Mouse (Mus musculus): ENCODE results near the gene Ufsp1. TPM values are rescaled to one million over a fixed set of nuclear protein-coding genes. Genes with fewer than 3 reads are reported as not detected.

The Ufsp1 gene
- total and polyA plus RNA-seq, 2 experiments: 1.4 to 6.3 TPM

DNA sequence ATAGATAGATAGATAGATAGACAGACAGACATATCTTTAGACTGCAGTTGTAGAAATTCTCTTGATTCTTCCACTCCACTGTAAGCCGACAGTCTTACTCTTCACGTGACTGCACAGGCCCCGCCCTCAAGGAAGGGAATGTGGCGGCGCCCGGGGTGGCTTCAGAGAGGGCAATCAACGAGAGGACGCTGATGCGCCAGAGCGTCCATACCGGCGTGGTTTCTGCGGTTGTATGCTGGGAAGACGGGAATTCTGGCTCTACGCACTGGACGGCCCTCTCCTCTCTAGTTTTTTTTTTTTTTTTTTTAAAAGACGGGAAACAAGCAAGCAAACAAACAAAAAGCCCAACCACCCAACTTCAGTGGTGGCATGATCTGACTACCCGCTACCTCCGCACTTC, 43.8 kb downstream of the Ufsp1 start:
- peak; percentile 86 for DNase-seq (ENCODE audit: extremely low read depth, low read depth, low spot score)
- Histone ChIP-seq H3K27ac (replicated peaks; ENCODE audit: insufficient read depth, low read depth, low read length) (peak overlapping the region; percentile 81), H3K79me2 (ENCODE audit: control insufficient read depth, insufficient read depth, low read length) (no peaks in the 10 kb centered on the region), H3K4me3 (ENCODE audit: insufficient read depth, low read depth, low read length) (peak overlapping the region; percentile 58), H3K36me3 (ENCODE audit: control insufficient read depth, insufficient read depth, low read length) (no peaks in the 10 kb centered on the region), H3K27me3 (ENCODE audit: control insufficient read depth, insufficient read depth, low read length) (no peaks in the 10 kb centered on the region), H3K4me1 (ENCODE audit: control insufficient read depth, insufficient read depth, low read length) (peaks cover 8% of the 10 kb centered on the region), H3K9ac (ENCODE audit: low read depth, low read length) (peak overlapping the region; percentile 78)
- TF ChIP-seq POLR2A (IDR thresholded peaks at IDR 0.05; ENCODE audit: extremely low read depth, insufficient read depth, low read length) (0 out of 2 replicates have a peak, but pooled peaks have one; percentile 19), CTCF (IDR thresholded peaks at IDR 0.05; ENCODE audit: low read depth, low read length) (no peak)
- under 1% methylated on average over 19 of the region's 19 CpGs for WGBS

DNA sequence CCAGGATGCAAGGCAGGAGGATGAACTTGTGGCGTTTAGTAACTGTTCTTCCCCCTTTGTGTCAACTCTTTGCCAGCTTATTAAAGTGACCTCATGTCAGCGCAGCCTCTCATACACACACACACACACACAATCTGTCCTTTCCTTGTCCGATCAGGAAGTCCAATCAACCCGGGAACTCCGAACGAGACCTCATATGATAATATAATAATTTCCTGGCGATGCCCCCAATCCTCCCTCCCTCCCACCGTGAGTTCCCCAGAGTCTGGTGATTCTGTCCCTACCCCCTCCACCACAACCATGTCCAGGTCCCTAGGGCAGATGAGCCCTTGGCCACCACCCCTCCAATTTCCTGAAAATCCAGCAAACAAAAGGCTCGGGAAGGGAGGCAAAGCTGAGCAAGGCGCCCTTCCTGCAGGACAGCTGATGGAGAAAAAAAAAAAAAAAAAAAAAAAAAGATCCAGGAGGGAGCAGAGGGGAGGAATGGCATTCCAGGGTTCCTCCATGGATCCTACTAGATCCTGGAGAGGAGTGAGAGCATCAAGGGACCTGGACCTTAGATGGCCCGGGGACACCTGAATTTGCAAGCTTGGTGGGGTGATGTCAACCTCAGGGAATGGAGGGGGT, 44.3 kb downstream of the Ufsp1 start:
- 7% methylated on average over 11 of the region's 11 CpGs for WGBS
- DNase-seq (ENCODE audit: extremely low read depth, low read depth, low spot score): no peak
- H3K4me3 ChIP-seq (ENCODE audit: insufficient read depth, low read depth, low read length): peak overlapping the region; percentile 58
- peaks cover 8% of the 10 kb centered on the region for H3K4me1 ChIP-seq (ENCODE audit: control insufficient read depth, insufficient read depth, low read length)
- no peaks in the 10 kb centered on the region for H3K27me3 ChIP-seq (ENCODE audit: control insufficient read depth, insufficient read depth, low read length)
- no peaks in the 10 kb centered on the region for H3K36me3 ChIP-seq (ENCODE audit: control insufficient read depth, insufficient read depth, low read length)
- TF ChIP-seq CTCF (IDR thresholded peaks at IDR 0.05; ENCODE audit: low read depth, low read length): no peak
- TF ChIP-seq POLR2A (IDR thresholded peaks at IDR 0.05; ENCODE audit: extremely low read depth, insufficient read depth, low read length): no peak
- H3K9ac ChIP-seq (ENCODE audit: low read depth, low read length): peak overlapping the region; percentile 78
- no peaks in the 10 kb centered on the region for H3K79me2 ChIP-seq (ENCODE audit: control insufficient read depth, insufficient read depth, low read length)
- peak overlapping the region; percentile 81 for H3K27ac ChIP-seq (replicated peaks; ENCODE audit: insufficient read depth, low read depth, low read length)

- H3K4me1 ChIP-seq (ENCODE audit: control insufficient read depth, insufficient read depth, low read length): peaks cover 8% of the 10 kb centered on the region
- no peak for DNase-seq (ENCODE audit: extremely low read depth, low read depth, low spot score)
- peak overlapping the region; percentile 81 for H3K27ac ChIP-seq (replicated peaks; ENCODE audit: insufficient read depth, low read depth, low read length)
- TF ChIP-seq CTCF (IDR thresholded peaks at IDR 0.05; ENCODE audit: low read depth, low read length) (no peak), POLR2A (IDR thresholded peaks at IDR 0.05; ENCODE audit: extremely low read depth, insufficient read depth, low read length) (no peak)
- H3K79me2 ChIP-seq (ENCODE audit: control insufficient read depth, insufficient read depth, low read length): no peaks in the 10 kb centered on the region
- WGBS: 60% methylated on average over 22 of the region's 22 CpGs
- no peaks in the 10 kb centered on the region for H3K36me3 ChIP-seq (ENCODE audit: control insufficient read depth, insufficient read depth, low read length)
- H3K4me3 ChIP-seq (ENCODE audit: insufficient read depth, low read depth, low read length): peak overlapping the region; percentile 14; the same call in 1 of the 2 replicates
- H3K27me3 ChIP-seq (ENCODE audit: control insufficient read depth, insufficient read depth, low read length): no peaks in the 10 kb centered on the region
- peak overlapping the region; percentile 32; the same call in 1 of the 2 replicates for H3K9ac ChIP-seq (ENCODE audit: low read depth, low read length)
Observed at GRCm38 (mm10) chr5:137339290-137339979, 45.0 kb downstream of the Ufsp1 start.

DNA sequence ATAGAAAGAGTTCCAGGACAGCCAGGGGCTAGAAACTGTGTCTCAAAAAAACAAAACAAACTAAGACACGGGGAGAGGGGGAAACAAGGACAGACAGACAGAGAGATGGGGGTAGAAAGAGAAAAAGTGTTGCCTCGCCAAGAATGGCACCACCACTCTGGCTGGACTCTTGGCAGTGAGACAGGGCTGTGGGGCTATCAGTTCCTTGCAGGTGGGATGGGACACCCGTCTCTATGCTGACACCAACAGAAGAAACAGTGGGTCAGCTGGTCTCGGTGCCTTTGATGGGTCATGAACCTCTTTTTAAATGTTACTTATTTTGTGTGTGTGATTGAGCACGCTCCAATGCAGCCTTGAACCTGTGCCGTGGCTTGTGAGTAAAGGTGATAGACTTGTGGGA, 45.8 kb downstream of the Ufsp1 start:
- no peak for TF ChIP-seq POLR2A (IDR thresholded peaks at IDR 0.05; ENCODE audit: extremely low read depth, insufficient read depth, low read length)
- no peak for TF ChIP-seq CTCF (IDR thresholded peaks at IDR 0.05; ENCODE audit: low read depth, low read length)
- Histone ChIP-seq H3K4me3 (ENCODE audit: insufficient read depth, low read depth, low read length) (no peak overlapping the region), H3K27me3 (ENCODE audit: control insufficient read depth, insufficient read depth, low read length) (no peaks in the 10 kb centered on the region), H3K4me1 (ENCODE audit: control insufficient read depth, insufficient read depth, low read length) (peaks cover 10% of the 10 kb centered on the region), H3K36me3 (ENCODE audit: control insufficient read depth, insufficient read depth, low read length) (no peaks in the 10 kb centered on the region), H3K9ac (ENCODE audit: low read depth, low read length) (no peak overlapping the region), H3K79me2 (ENCODE audit: control insufficient read depth, insufficient read depth, low read length) (no peaks in the 10 kb centered on the region), H3K27ac (replicated peaks; ENCODE audit: insufficient read depth, low read depth, low read length) (peak overlapping the region; percentile 81; the same call in 1 of the 2 replicates)
- DNase-seq (ENCODE audit: extremely low read depth, low read depth, low spot score): no peak
- 82% methylated on average over 6 of the region's 6 CpGs for WGBS

DNA sequence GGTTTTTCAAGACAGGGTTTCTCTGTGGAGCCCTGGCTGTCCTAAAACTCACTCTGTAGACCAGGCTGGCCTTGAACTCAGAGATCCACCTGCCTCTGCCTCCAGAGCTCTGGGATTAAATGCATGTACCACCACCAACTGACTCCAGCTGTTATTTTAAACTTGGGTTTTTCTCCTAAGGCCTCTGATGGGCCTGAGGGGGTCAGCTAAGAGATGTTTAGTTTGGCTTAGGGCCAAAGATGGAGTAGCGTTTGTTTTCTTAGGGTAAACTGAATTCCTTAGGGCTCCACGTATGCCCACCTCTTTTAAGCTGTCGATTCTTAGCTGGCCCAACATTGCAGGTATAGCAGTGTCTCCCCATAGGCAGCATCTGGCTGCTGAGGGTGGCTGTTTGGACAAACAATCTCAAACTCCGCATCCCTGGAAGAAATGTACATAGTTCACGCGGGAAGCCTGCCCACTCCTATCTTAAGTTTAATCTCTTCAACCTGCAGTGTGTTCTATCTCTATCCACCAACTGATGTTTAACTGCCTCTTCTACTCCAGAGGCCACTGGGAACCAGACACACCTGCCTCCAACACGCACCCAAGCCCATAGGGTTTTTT, 48.1 kb downstream of the Ufsp1 start:
- no peak for DNase-seq (ENCODE audit: extremely low read depth, low read depth, low spot score)
- Histone ChIP-seq H3K79me2 (ENCODE audit: control insufficient read depth, insufficient read depth, low read length) (no peaks in the 10 kb centered on the region), H3K27me3 (ENCODE audit: control insufficient read depth, insufficient read depth, low read length) (no peaks in the 10 kb centered on the region), H3K9ac (ENCODE audit: low read depth, low read length) (no peak overlapping the region), H3K4me1 (ENCODE audit: control insufficient read depth, insufficient read depth, low read length) (peaks cover 15% of the 10 kb centered on the region), H3K27ac (replicated peaks; ENCODE audit: insufficient read depth, low read depth, low read length) (no peak overlapping the region), H3K4me3 (ENCODE audit: insufficient read depth, low read depth, low read length) (no peak overlapping the region), H3K36me3 (ENCODE audit: control insufficient read depth, insufficient read depth, low read length) (no peaks in the 10 kb centered on the region)
- WGBS: 53% methylated on average over 7 of the region's 7 CpGs
- TF ChIP-seq POLR2A (IDR thresholded peaks at IDR 0.05; ENCODE audit: extremely low read depth, insufficient read depth, low read length) (no peak), CTCF (IDR thresholded peaks at IDR 0.05; ENCODE audit: low read depth, low read length) (no peak)

Measured in liver, adult 2 months (tissue).